Mouse (Mus musculus): Measurements from ENCODE around the gene Cmtm4. TPM values are rescaled to one million over a fixed set of nuclear protein-coding genes. Genes with fewer than 3 reads are reported as not detected.

Cmtm4 gene
- polyA plus RNA-seq, 1 experiment = 25.6 TPM

DNA sequence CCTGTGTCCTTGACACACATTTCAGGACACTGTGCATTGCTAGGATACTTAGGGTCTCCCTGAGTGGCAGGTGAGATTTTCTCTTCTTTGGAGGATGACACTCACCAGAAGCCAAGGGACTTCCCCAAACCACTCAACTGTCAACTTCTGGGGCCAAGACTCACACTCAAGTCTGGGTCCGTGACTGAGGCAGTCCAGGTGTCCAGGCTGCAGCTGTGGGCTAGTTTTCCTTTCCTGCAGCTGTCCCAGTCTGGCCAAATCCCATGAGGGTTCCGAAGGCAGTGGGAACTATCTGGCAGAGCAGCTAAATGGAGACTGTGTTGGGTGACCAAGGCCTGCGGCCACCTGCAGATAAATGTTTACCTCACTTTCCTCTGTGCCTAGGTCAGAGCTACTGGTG, 16.4 kb upstream of the Cmtm4 start:
- TF ChIP-seq CTCF (IDR thresholded peaks at IDR 0.05; ENCODE audit: extremely low read depth, insufficient read length, insufficient replicate concordance, low read depth, low read length) (no peak), POLR2A (IDR thresholded peaks at IDR 0.05; ENCODE audit: low read depth, low read length) (no peak)
- H3K36me3 ChIP-seq (ENCODE audit: control insufficient read depth, insufficient read depth, low read length) = peaks cover 1% of the 10 kb centered on the region
- H3K27me3 ChIP-seq (ENCODE audit: control insufficient read depth, insufficient read depth, low read length) = no peaks in the 10 kb centered on the region
- 73% methylated on average over 3 of the region's 3 CpGs for WGBS
- H3K4me3 ChIP-seq (ENCODE audit: low read depth, low read length) = no peak overlapping the region
- no peaks in the 10 kb centered on the region for H3K4me1 ChIP-seq (ENCODE audit: control insufficient read depth, insufficient read depth, insufficient read length, low read length)
- H3K27ac ChIP-seq (ENCODE audit: insufficient read depth, low read depth, low read length) = no peak overlapping the region

- whole genome bisulfite sequencing = 89% methylated on average over 3 of the region's 3 CpGs
- Histone ChIP-seq H3K27ac (ENCODE audit: insufficient read depth, low read depth, low read length) (no peak overlapping the region), H3K4me1 (ENCODE audit: control insufficient read depth, insufficient read depth, insufficient read length, low read length) (no peaks in the 10 kb centered on the region), H3K27me3 (ENCODE audit: control insufficient read depth, insufficient read depth, low read length) (no peaks in the 10 kb centered on the region), H3K4me3 (ENCODE audit: low read depth, low read length) (no peak overlapping the region), H3K36me3 (ENCODE audit: control insufficient read depth, insufficient read depth, low read length) (peaks cover 1% of the 10 kb centered on the region)
- TF ChIP-seq POLR2A (IDR thresholded peaks at IDR 0.05; ENCODE audit: low read depth, low read length) (no peak), CTCF (IDR thresholded peaks at IDR 0.05; ENCODE audit: extremely low read depth, insufficient read length, insufficient replicate concordance, low read depth, low read length) (no peak)
Observed at GRCm38 (mm10) chr8:104411468-104411867, 15.9 kb upstream of the Cmtm4 start.

- H3K27ac ChIP-seq (ENCODE audit: insufficient read depth, low read depth, low read length) = no peak overlapping the region
- H3K4me1 ChIP-seq (ENCODE audit: control insufficient read depth, insufficient read depth, insufficient read length, low read length) = no peaks in the 10 kb centered on the region
- no peak overlapping the region for H3K4me3 ChIP-seq (ENCODE audit: low read depth, low read length)
- no peaks in the 10 kb centered on the region for H3K27me3 ChIP-seq (ENCODE audit: control insufficient read depth, insufficient read depth, low read length)
- TF ChIP-seq POLR2A (IDR thresholded peaks at IDR 0.05; ENCODE audit: low read depth, low read length) = no peak
- no peak for TF ChIP-seq CTCF (IDR thresholded peaks at IDR 0.05; ENCODE audit: extremely low read depth, insufficient read length, insufficient replicate concordance, low read depth, low read length)
- H3K36me3 ChIP-seq (ENCODE audit: control insufficient read depth, insufficient read depth, low read length) = peaks cover 1% of the 10 kb centered on the region
- 74% methylated on average over 7 of the region's 7 CpGs for WGBS
Observed at GRCm38 (mm10) chr8:104410628-104411273, 15.1 kb upstream of the Cmtm4 start.

DNA sequence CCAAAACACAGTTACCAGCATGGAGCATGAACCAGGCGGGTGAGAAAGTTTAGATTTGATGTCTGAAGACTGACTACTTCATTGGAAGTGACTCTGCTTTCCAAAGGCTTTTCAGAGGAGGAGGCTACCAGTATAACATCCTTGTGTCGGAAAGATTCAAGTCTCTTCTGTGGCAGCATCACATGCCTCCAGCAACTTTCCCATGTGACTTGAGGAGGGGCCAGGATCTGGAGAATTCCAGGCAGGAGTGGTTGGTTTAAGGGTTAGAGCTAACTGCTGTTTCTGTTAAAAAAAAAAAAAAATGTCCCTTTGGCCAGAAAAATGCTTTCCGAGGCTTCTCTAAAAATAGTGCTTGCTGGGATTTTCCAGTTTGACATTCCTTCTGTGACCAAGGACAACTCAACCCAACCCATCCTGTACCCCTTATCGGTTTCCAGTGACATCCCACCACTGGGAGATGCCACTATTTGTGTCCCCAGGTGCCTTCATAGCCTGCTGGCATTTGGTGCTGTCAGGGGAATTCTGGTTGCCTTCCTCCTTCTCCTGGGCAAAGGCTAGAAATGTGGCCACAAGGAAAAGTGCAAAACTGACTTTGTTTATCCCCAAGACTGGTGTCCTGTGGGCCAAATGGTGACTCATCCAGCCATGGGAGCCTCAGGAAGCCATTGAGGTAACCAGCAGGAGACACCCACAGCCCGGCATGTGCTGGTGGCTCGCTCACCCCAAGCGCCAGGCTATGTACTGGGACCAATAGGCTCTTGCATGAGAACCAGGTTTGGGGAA, 12.9 kb upstream of the Cmtm4 start:
- H3K4me3 ChIP-seq (ENCODE audit: low read depth, low read length) = no peak overlapping the region
- no peak overlapping the region for H3K27ac ChIP-seq (ENCODE audit: insufficient read depth, low read depth, low read length)
- H3K4me1 ChIP-seq (ENCODE audit: control insufficient read depth, insufficient read depth, insufficient read length, low read length) = no peaks in the 10 kb centered on the region
- no peak for TF ChIP-seq POLR2A (IDR thresholded peaks at IDR 0.05; ENCODE audit: low read depth, low read length)
- no peak for TF ChIP-seq CTCF (IDR thresholded peaks at IDR 0.05; ENCODE audit: extremely low read depth, insufficient read length, insufficient replicate concordance, low read depth, low read length)
- no peaks in the 10 kb centered on the region for H3K36me3 ChIP-seq (ENCODE audit: control insufficient read depth, insufficient read depth, low read length)
- H3K27me3 ChIP-seq (ENCODE audit: control insufficient read depth, insufficient read depth, low read length) = no peaks in the 10 kb centered on the region
- 78% methylated on average over 7 of the region's 7 CpGs for WGBS

GRCm38 (mm10) chr8:104406340-104407128, 10.9 kb upstream of the Cmtm4 start:
- no peak for TF ChIP-seq CTCF (IDR thresholded peaks at IDR 0.05; ENCODE audit: extremely low read depth, insufficient read length, insufficient replicate concordance, low read depth, low read length)
- TF ChIP-seq POLR2A (IDR thresholded peaks at IDR 0.05; ENCODE audit: low read depth, low read length) = no peak
- WGBS = 73% methylated on average over 6 of the region's 6 CpGs
- no peaks in the 10 kb centered on the region for H3K27me3 ChIP-seq (ENCODE audit: control insufficient read depth, insufficient read depth, low read length)
- H3K4me1 ChIP-seq (ENCODE audit: control insufficient read depth, insufficient read depth, insufficient read length, low read length) = no peaks in the 10 kb centered on the region
- H3K27ac ChIP-seq (ENCODE audit: insufficient read depth, low read depth, low read length) = no peak overlapping the region
- H3K4me3 ChIP-seq (ENCODE audit: low read depth, low read length) = no peak overlapping the region
- H3K36me3 ChIP-seq (ENCODE audit: control insufficient read depth, insufficient read depth, low read length) = no peaks in the 10 kb centered on the region

DNA sequence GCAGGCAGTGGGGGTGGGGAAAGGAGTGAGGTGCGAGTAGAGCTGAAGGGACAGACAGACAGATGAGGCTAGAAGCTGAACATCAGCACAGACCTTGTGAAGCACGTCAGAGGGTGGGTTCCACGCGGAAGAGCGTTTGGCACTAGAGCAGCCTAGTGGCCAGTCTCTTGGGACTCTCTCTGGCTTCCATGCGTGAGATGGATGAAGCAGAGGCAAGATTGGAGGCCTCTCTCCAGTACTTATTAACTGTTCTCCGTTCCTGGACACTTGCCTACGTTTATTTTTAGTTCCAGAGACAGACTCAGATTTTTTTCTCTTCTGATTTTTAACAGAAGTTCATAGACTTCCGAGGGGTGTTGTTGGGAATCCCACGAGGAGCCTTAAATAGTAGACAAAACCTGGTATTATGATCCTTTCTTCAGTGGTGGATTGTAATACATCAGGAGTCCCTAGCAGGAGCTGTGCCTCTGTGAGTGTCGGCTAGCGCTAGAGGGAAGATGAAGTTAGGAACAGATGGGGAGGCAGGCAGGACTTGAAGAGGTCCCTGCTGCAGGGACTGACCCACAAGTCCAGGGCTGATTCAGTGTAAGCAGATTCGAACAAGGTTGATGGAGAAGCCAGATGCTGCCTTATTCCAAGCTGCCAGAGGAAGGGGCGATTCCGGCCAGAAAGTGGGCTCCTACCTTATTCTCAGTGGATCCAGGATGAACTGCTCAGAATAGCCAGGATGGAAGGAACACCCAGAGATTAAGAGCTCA, 10.0 kb upstream of the Cmtm4 start:
- TF ChIP-seq POLR2A (IDR thresholded peaks at IDR 0.05; ENCODE audit: low read depth, low read length) (no peak), CTCF (IDR thresholded peaks at IDR 0.05; ENCODE audit: extremely low read depth, insufficient read length, insufficient replicate concordance, low read depth, low read length) (no peak)
- no peaks in the 10 kb centered on the region for H3K36me3 ChIP-seq (ENCODE audit: control insufficient read depth, insufficient read depth, low read length)
- H3K4me3 ChIP-seq (ENCODE audit: low read depth, low read length) = no peak overlapping the region
- 63% methylated on average over 15 of the region's 15 CpGs for WGBS
- H3K27me3 ChIP-seq (ENCODE audit: control insufficient read depth, insufficient read depth, low read length) = no peaks in the 10 kb centered on the region
- H3K27ac ChIP-seq (ENCODE audit: insufficient read depth, low read depth, low read length) = no peak overlapping the region; the same call in 1 of the 2 replicates
- H3K4me1 ChIP-seq (ENCODE audit: control insufficient read depth, insufficient read depth, insufficient read length, low read length) = no peaks in the 10 kb centered on the region
